Mouse (Mus musculus) left cerebral cortex, adult 18-20 months (tissue): ENCODE results near the gene Atp6v1e2. TPM values are rescaled to one million over a fixed set of nuclear protein-coding genes. Genes with fewer than 3 reads are reported as not detected.

Experiments
- total RNA-seq, 2 experiments: library from RNA; stranded (reverse); gene quantifications; 2 replicates each; pipeline ENCODE4 v1.2.3; 2021

The Atp6v1e2 gene
- total RNA-seq, 2 experiments from 2014 or later = not detected

Other genes starting within 250 kb of the Atp6v1e2 start
- gene Epas1, start 194.2 kb downstream of the Atp6v1e2 start, total RNA-seq = 10 to 100 TPM; 80.4 to 85.4 TPM
- not detected for gene Tmem247, start 30.5 kb downstream of the Atp6v1e2 start, total RNA-seq
- 10 to 100 TPM; 37.8 to 46.2 TPM for gene Rhoq, start 15.2 kb upstream of the Atp6v1e2 start, total RNA-seq
- gene Pigf, start 77.5 kb upstream of the Atp6v1e2 start, total RNA-seq = 10 to 100 TPM; 19.1 to 19.7 TPM
- gene Cript, start 77.7 kb upstream of the Atp6v1e2 start, total RNA-seq = 10 to 100 TPM; 57.7 to 68.4 TPM
- 100 to 1,000 TPM; 130 to 135 TPM for gene Socs5, start 159.8 kb upstream of the Atp6v1e2 start, total RNA-seq